Mouse (Mus musculus) liver, embryonic 13.5 days (tissue): Measurements from ENCODE around the gene Tmem97. TPM values are rescaled to one million over a fixed set of nuclear protein-coding genes. Genes with fewer than 3 reads are reported as not detected.
"Not testable (repeated sequence)": the region's sequence is repeated elsewhere in the genome, so short reads cannot be mapped to it uniquely, and the experiment has no call there.

Experiments
- ATAC-seq: fragments of 200-750 bp; cut with Nextera tagmentation; 2 replicates; pipeline ENCODE4 v1.8.0; 2017; ENCODE audit warnings: low read depth, mild to moderate bottlenecking, moderate number of reproducible peaks, moderate library complexity
- DNase-seq: peaks from one replicate; pipeline ENCODE4 v3.0.0; 2022
- H3K27ac ChIP-seq: fragments of 300-500 bp; sonication (generic); 2 replicates; pipeline ENCODE4 v1.5.1; 2015; ENCODE audit warnings: moderate library complexity, mild to moderate bottlenecking, inconsistent platforms
- H3K27me3 ChIP-seq: fragments of 300-500 bp; sonication (generic); 2 replicates; pipeline ENCODE4 v1.6.1; 2015; ENCODE audit warnings: mild to moderate bottlenecking, inconsistent platforms
- H3K36me3 ChIP-seq: fragments of 300-500 bp; sonication (generic); 2 replicates; pipeline ENCODE4 v1.6.1; 2015; ENCODE audit warnings: mild to moderate bottlenecking, inconsistent platforms
- H3K4me1 ChIP-seq: fragments of 300-500 bp; sonication (generic); replicated peaks from 2 replicates; pipeline ENCODE4 v1.6.1; 2015; ENCODE audit warnings: inconsistent platforms
- H3K4me2 ChIP-seq: fragments of 300-500 bp; sonication (generic); 2 replicates; pipeline ENCODE4 v1.6.1; 2015; ENCODE audit warnings: inconsistent platforms, mild to moderate bottlenecking, moderate library complexity
- H3K4me3 ChIP-seq: fragments of 300-500 bp; sonication (generic); replicated peaks from 2 replicates; pipeline ENCODE4 v1.5.1; 2015; ENCODE audit warnings: mild to moderate bottlenecking, inconsistent platforms
- H3K9ac ChIP-seq: fragments of 300-500 bp; sonication (generic); 2 replicates; pipeline ENCODE4 v1.6.1; 2015; ENCODE audit warnings: mild to moderate bottlenecking, inconsistent platforms
- H3K9me3 ChIP-seq: fragments of 300-500 bp; sonication (generic); replicated peaks from 2 replicates; pipeline ENCODE4 v1.6.1; 2016; ENCODE audit warnings: inconsistent platforms
- WGBS: fragments of 180-500 bp; shearing (Covaris S2); methylation state at CpG from one replicate; pipeline ENCODE4 v1.1.7; 2015; ENCODE audit not compliant: insufficient replicate concordance; 5-methylcytosine and 5-hydroxymethylcytosine counted together
- polyA plus RNA-seq: library from polyadenylated mRNA; unstranded; fragments of >200 nt; fragmentation: Nextera tagmentation; extraction: Ambion mirVana; gene quantifications from 2 replicates; pipeline ENCODE4 v1.2.1, GENCODE M21; 2015

Gene Tmem97
- polyA plus RNA-seq, 1 experiment from 2014 or later, result 110 TPM

GRCm38 (mm10) chr11:78574031-78574430, 23.5 kb upstream of the Tmem97 start:
- H3K4me3 ChIP-seq, ATAC-seq, H3K9me3 ChIP-seq, H3K4me2 ChIP-seq, H3K36me3 ChIP-seq, DNase-seq, H3K9ac ChIP-seq, H3K27me3 ChIP-seq, H3K27ac ChIP-seq: not testable (repeated sequence)
- peaks cover 14% of the 10 kb centered on the region for H3K4me1 ChIP-seq
- WGBS, result 91% methylated on average over 3 of the region's 4 CpGs

- Histone ChIP-seq H3K4me3 (no peak overlapping the region), H3K4me1 (peaks cover 14% of the 10 kb centered on the region), H3K27me3 (no peaks in the 10 kb centered on the region), H3K27ac (no peak overlapping the region), H3K36me3 (peaks cover 5% of the 10 kb centered on the region), H3K9me3 (no peaks in the 10 kb centered on the region), H3K9ac (no peak overlapping the region), H3K4me2 (no peak overlapping the region)
- DNase-seq, result no peak
- no peak for ATAC-seq
- WGBS, result 50% methylated on average over 6 of the region's 6 CpGs
These were observed 21.3 kb upstream of the Tmem97 start for GRCm38 (mm10) chr11:78571854-78572253.

DNA sequence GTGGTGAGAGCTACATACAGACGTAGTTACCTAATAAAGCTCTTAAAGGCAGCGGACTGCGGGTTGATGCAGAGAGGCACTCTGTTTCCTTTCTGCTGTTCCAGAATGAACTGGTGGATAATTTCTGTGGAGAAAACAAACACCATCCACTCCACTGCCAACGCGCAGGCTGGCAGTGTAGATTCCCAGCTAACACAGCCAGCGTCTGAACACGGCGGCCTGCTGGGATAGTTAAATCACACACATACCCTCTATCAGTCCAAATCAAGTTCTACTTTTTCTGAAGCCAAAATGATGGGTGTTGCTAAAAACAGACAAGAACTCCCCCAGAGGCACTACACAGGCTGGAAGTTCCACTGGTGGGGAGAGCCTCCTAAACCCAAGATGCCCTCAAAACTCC, 20.9 kb upstream of the Tmem97 start:
- ATAC-seq (no peak), DNase-seq (no peak)
- Histone ChIP-seq H3K36me3 (peaks cover 5% of the 10 kb centered on the region), H3K4me1 (peaks cover 14% of the 10 kb centered on the region), H3K4me3 (no peak overlapping the region), H3K9ac (no peak overlapping the region), H3K27me3 (no peaks in the 10 kb centered on the region), H3K4me2 (no peak overlapping the region), H3K9me3 (no peaks in the 10 kb centered on the region), H3K27ac (no peak overlapping the region)
- 84% methylated on average over 8 of the region's 8 CpGs for WGBS

DNA sequence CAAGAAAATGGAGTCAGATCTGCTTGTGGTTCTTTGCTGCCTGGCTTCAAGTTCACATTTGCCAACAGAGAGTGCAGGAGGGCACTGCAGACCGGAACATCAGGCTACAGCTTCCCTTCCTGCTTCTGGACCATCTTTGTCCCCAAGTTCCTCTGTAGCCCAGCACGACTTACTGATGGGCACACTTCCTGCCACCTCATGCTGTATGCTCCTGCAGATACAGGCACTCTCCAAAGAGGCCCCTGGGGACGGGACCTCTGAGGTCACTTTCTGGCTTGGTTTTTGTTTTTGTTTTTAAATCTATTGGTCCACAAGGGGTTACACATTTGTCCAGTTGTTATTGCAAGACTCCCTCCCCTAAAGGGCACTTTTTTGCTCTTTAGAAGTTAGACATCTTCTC, 19.2 kb upstream of the Tmem97 start:
- DNase-seq, result no peak
- 40% methylated on average over 3 of the region's 3 CpGs for WGBS
- peaks cover 5% of the 10 kb centered on the region for H3K36me3 ChIP-seq

DNA sequence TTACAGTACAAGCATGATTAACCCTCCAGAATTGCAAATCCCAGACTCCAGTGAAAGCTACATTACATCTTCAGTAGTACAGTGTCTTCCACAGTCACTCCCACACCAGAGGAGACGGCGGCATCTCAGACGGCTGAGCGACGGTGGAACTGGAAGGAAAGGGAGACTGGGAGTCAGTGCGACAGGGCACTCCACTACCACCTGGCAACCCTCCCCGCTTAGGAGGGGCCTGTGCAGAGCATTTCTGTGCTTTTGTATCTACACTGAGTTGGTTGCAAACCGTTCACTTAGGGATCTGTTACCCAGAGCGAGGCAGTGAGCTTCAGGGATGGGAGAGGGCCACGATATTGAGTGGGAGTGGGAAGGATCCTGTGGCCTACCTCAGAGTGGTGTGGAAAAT, 18.2 kb upstream of the Tmem97 start:
- Histone ChIP-seq H3K27me3 (no peaks in the 10 kb centered on the region), H3K9me3 (no peaks in the 10 kb centered on the region), H3K4me1 (0 out of 2 replicates have a peak, but pooled peaks cover 7% of the 10 kb centered on the region), H3K9ac (no peak overlapping the region), H3K4me2 (no peak overlapping the region), H3K4me3 (no peak overlapping the region), H3K36me3 (peaks cover 2% of the 10 kb centered on the region; the same call in 1 of the 2 replicates), H3K27ac (peak overlapping the region; percentile 29; the same call in 1 of the 2 replicates)
- DNase-seq (no peak), ATAC-seq (no peak)
- WGBS, result 78% methylated on average over 10 of the region's 10 CpGs

More for the DNA sequence above, 19.2 kb upstream of the Tmem97 start:
- ATAC-seq, result no peak
- Histone ChIP-seq H3K4me3 (no peak overlapping the region), H3K4me1 (peaks cover 11% of the 10 kb centered on the region), H3K9me3 (no peaks in the 10 kb centered on the region), H3K4me2 (no peak overlapping the region), H3K9ac (no peak overlapping the region), H3K27ac (no peak overlapping the region; the same call in 1 of the 2 replicates), H3K27me3 (no peaks in the 10 kb centered on the region)

DNA sequence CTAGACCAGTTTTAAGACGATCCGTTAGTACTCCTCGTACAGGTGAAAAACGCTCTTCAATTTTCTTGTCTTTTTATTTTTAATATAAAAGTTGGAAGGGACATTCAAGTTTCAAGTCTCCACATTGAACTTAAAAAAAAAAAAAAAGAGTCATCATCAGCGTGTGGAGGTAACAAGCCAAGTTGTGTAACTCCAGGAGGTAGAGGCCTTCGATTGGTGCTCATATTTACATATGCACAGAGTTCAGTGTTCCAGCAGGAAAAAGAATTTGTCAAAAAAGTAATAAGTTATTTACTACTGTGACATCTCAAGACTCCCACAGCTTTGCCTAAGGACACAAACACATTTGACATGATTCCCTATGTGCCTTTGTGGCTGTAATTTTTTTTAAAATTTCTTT, 17.0 kb upstream of the Tmem97 start:
- no peaks in the 10 kb centered on the region for H3K9me3 ChIP-seq
- H3K9ac ChIP-seq, result no peak overlapping the region
- H3K4me3 ChIP-seq, result no peak overlapping the region
- no peak for ATAC-seq
- WGBS, result 76% methylated on average over 6 of the region's 6 CpGs
- H3K4me2 ChIP-seq, result no peak overlapping the region
- H3K36me3 ChIP-seq, result peaks cover 2% of the 10 kb centered on the region; the same call in 1 of the 2 replicates
- no peak overlapping the region for H3K27ac ChIP-seq
- no peaks in the 10 kb centered on the region for H3K27me3 ChIP-seq
- DNase-seq, result no peak
- 0 out of 2 replicates have a peak, but pooled peaks cover 7% of the 10 kb centered on the region for H3K4me1 ChIP-seq

GRCm38 (mm10) chr11:78566775-78567174, 16.2 kb upstream of the Tmem97 start:
- Histone ChIP-seq H3K4me1 (0 out of 2 replicates have a peak, but pooled peaks cover 4% of the 10 kb centered on the region), H3K4me3 (no peak overlapping the region), H3K27me3 (no peaks in the 10 kb centered on the region), H3K27ac (peak overlapping the region; percentile 47), H3K9ac (no peak overlapping the region), H3K4me2 (no peak overlapping the region), H3K9me3 (no peaks in the 10 kb centered on the region), H3K36me3 (peaks cover 2% of the 10 kb centered on the region; the same call in 1 of the 2 replicates)
- DNase-seq (no peak), ATAC-seq (no peak; the same call in 1 of the 2 replicates)
- WGBS, result 30% methylated on average over 6 of the region's 6 CpGs

GRCm38 (mm10) chr11:78560447-78560846, 9.9 kb upstream of the Tmem97 start:
- DNase-seq (peak; percentile 36), ATAC-seq (no peak; the same call in 1 of the 2 replicates)
- no peak overlapping the region for H3K4me2 ChIP-seq
- H3K9ac ChIP-seq, result no peak overlapping the region
- H3K4me1 ChIP-seq, result peaks cover 18% of the 10 kb centered on the region
- no peak overlapping the region for H3K27ac ChIP-seq
- H3K4me3 ChIP-seq, result no peak overlapping the region
- 8% methylated on average over 4 of the region's 4 CpGs for WGBS
- no peaks in the 10 kb centered on the region for H3K27me3 ChIP-seq
- H3K36me3 ChIP-seq, result no peaks in the 10 kb centered on the region
- H3K9me3 ChIP-seq, result no peaks in the 10 kb centered on the region

DNA sequence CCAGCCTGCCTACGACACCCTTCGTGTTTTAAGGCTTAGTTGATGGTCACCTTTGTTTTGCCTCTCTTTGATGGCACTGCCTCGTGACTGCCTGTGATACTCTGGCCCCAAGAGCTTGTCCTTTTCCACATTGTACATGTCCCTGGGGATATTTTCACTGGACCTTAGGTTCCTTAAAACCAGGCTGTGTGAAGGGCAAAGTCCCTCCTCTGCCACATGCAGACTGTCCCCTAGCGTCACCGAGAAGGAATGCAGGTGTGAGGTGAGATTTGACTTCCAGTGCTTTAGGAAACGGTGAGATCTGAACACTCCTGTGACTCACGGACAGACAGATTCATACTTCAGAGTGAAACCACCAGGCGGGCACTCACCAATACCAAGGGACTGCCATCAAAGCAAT, 6.7 kb upstream of the Tmem97 start:
- H3K4me1 ChIP-seq, result peaks cover 26% of the 10 kb centered on the region
- H3K27ac ChIP-seq, result no peak overlapping the region
- H3K4me3 ChIP-seq, result no peak overlapping the region
- H3K9me3 ChIP-seq, result 0 out of 2 replicates have a peak, but pooled peaks cover 4% of the 10 kb centered on the region
- 53% methylated on average over 8 of the region's 8 CpGs for WGBS
- H3K9ac ChIP-seq, result no peak overlapping the region
- no peak overlapping the region for H3K4me2 ChIP-seq
- no peaks in the 10 kb centered on the region for H3K27me3 ChIP-seq
- H3K36me3 ChIP-seq, result no peaks in the 10 kb centered on the region
- ATAC-seq (no peak), DNase-seq (no peak)

DNA sequence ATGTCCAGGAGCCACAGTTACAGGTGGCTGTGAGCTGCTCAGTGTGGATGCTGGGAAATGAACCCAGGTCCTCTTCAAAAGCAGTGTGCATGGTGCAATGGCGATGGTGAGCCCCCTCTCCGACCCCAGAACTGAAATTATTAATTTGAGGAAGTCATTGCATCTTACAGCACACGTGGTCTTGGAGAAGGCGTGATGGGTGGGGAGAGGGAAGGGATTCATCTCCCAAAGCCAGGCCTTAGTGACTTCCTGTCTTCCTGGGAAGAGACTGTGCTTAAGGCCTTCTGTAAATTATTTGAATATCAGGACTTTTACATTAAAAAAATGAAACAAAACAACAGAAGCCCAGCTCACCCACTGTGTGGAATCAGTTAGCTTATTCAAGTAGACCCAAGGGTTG, 5.5 kb upstream of the Tmem97 start:
- Histone ChIP-seq H3K4me1 (peaks cover 29% of the 10 kb centered on the region), H3K36me3 (no peaks in the 10 kb centered on the region), H3K4me3 (no peak overlapping the region), H3K4me2 (no peak overlapping the region), H3K27me3 (no peaks in the 10 kb centered on the region), H3K9me3 (0 out of 2 replicates have a peak, but pooled peaks cover 4% of the 10 kb centered on the region), H3K9ac (no peak overlapping the region), H3K27ac (peak overlapping the region; percentile 70; the same call in 1 of the 2 replicates)
- ATAC-seq (no peak), DNase-seq (no peak)
- WGBS, result 44% methylated on average over 4 of the region's 4 CpGs

DNA sequence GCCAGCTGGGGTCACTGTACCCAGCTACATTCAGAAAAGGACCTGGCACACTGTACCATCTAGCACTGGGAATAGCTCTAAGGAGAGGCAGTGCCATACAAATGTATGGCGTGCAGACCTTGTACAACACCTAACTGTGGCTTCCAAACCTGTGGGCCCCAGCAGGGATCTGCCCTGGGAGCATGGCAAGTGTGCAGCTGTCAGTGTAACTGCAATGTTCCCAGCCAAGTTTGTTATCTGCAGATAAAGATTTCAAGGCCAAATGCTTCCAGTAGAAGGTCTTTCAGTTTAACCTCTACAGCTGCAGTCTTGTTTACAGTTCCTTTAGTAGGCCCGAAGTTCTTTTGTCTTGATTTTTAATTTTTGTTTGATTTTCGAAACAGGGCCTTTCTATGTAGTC, 5.0 kb upstream of the Tmem97 start:
- H3K9ac ChIP-seq, result peak overlapping the region; percentile 36; the same call in 1 of the 2 replicates
- WGBS, result 42% methylated on average over 3 of the region's 3 CpGs

DNA sequence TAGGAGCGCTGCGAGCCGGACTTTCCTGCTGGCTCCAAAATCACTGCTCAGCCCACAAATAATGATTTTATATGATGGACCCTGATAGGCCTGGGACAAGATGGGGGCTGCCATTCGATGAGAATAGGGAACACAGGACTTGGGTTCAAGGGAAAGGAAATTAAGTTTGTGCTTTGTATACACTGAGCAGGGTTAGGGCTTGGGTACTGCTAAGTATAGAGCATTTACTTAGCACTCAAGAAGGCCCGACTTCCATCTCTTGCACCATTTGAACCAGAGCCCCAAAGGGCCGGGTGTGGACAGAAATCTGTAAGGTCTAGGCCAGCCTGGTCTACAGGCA, 452 bp upstream of the Tmem97 start:
- Histone ChIP-seq H3K4me3 (peak overlapping the region; percentile 82), H3K4me2 (peak overlapping the region; percentile 91), H3K27ac (peak overlapping the region; percentile 6; the same call in 1 of the 2 replicates), H3K27me3 (no peaks in the 10 kb centered on the region), H3K9ac (peak overlapping the region; percentile 55), H3K9me3 (0 out of 2 replicates have a peak, but pooled peaks cover 4% of the 10 kb centered on the region), H3K36me3 (no peaks in the 10 kb centered on the region), H3K4me1 (peaks cover 57% of the 10 kb centered on the region)
- DNase-seq (no peak), ATAC-seq (0 out of 2 replicates have a peak, but pooled peaks have one; percentile 9)
- 25% methylated on average over 6 of the region's 6 CpGs for WGBS

More for the DNA sequence above, 5.0 kb upstream of the Tmem97 start:
- H3K4me2 ChIP-seq, result no peak overlapping the region
- DNase-seq, result no peak
- no peaks in the 10 kb centered on the region for H3K36me3 ChIP-seq
- H3K4me3 ChIP-seq, result no peak overlapping the region
- H3K9me3 ChIP-seq, result 0 out of 2 replicates have a peak, but pooled peaks cover 4% of the 10 kb centered on the region
- H3K4me1 ChIP-seq, result peaks cover 32% of the 10 kb centered on the region
- no peaks in the 10 kb centered on the region for H3K27me3 ChIP-seq
- H3K27ac ChIP-seq, result peak overlapping the region; percentile 70
- ATAC-seq, result no peak
